In genomic region chr3:99247586-99247985, GRCm38 (mm10) we compare ENCODE assay signal across 25 mouse cellular contexts. TPM values are rescaled to one million over a fixed set of nuclear protein-coding genes. Genes with fewer than 3 reads are reported as not detected.
DNase-seq lines count a peak whose midpoint lies in the region; ATAC-seq lines count a peak whose summit lies in the region.
"Had no signal": no experiment of that assay in that cellular context is flagged by ENCODE, and none has a peak within 500 bp of the region (broad histone marks: within the 10 kb centered on the region; RNA-seq: fewer than 3 reads in every experiment).

No protein-coding gene starts in this region.

- no peaks in the 10 kb centered on the region for H3K4me1 ChIP-seq in hindbrain, embryonic 11.5 days (replicated peaks; ENCODE audit: control insufficient read depth, insufficient read depth, low read length)
- H3K4me1 ChIP-seq in hindbrain, embryonic 13.5 days (replicated peaks), result no peaks in the 10 kb centered on the region
- no peaks in the 10 kb centered on the region for H3K4me1 ChIP-seq in embryonic facial prominence, embryonic 14.5 days (ENCODE audit: control insufficient read depth, insufficient read depth, low read length)
- H3K4me1 ChIP-seq in limb, embryonic 10.5 days, result peaks cover 83% of the 10 kb centered on the region
- H3K4me1 ChIP-seq: forebrain, embryonic 15.5 days; midbrain, embryonic 15.5 days had no signal

- 0 out of 2 replicates have a peak, but pooled peaks have one; percentile 11 for ATAC-seq in hindbrain, embryonic 11.5 days (ENCODE audit: low FRiP score)
- no peak for ATAC-seq in hindbrain, embryonic 13.5 days (ENCODE audit: low FRiP score)
- no peak for ATAC-seq in embryonic facial prominence, embryonic 14.5 days (ENCODE audit: low read depth)
- ATAC-seq: forebrain, embryonic 15.5 days; inflammation-experienced regulatory T-cells, adult 6 months; midbrain, embryonic 15.5 days had no signal

- no peak for DNase-seq in hindbrain, embryonic 11.5 days (ENCODE audit: low spot score)
- no peak for DNase-seq in embryonic facial prominence, embryonic 14.5 days (ENCODE audit: low spot score)
- DNase-seq in limb, embryonic 10.5 days (ENCODE audit: low spot score), result peak; percentile 46
- peak; percentile 1 for DNase-seq in retina, embryonic 14.5 days (ENCODE audit: low spot score)
- no peak for DNase-seq in left cerebral cortex, postnatal 10 days (ENCODE audit: extremely low spot score in 1 of 2, low spot score in 2 of 2)
- no peak for DNase-seq in left cerebral cortex, adult 11 months (ENCODE audit: low spot score)
- no peak for DNase-seq in urinary bladder, adult 18-20 months (ENCODE audit: low spot score in 2 of 2)
- DNase-seq: adrenal gland, adult 8-10 months; cerebellum, adult 11 months; heart, adult 2 months; kidney, adult 9 months; kidney, postnatal 25 days; liver; lung, postnatal 10 days; right cerebral cortex, adult 18-20 months had no signal

- H3K4me2 ChIP-seq in hindbrain, embryonic 11.5 days (replicated peaks; ENCODE audit: low read depth, low read length), result no peak overlapping the region
- no peak overlapping the region for H3K4me2 ChIP-seq in hindbrain, embryonic 13.5 days
- no peak overlapping the region for H3K4me2 ChIP-seq in embryonic facial prominence, embryonic 14.5 days (ENCODE audit: low read depth, low read length)
- H3K4me2 ChIP-seq: forebrain, embryonic 15.5 days; heart, embryonic 15.5 days; midbrain, embryonic 15.5 days had no signal

- intact Hi-C loops in left cerebral cortex, postnatal 10 days (cut with DNase I), result no loop called here

- no peaks in the 10 kb centered on the region for H3K9me3 ChIP-seq in hindbrain, embryonic 11.5 days (ENCODE audit: control insufficient read depth, low read length)
- no peaks in the 10 kb centered on the region for H3K9me3 ChIP-seq in hindbrain, embryonic 13.5 days
- H3K9me3 ChIP-seq in embryonic facial prominence, embryonic 14.5 days (ENCODE audit: control insufficient read depth, low read length), result no peaks in the 10 kb centered on the region
- H3K9me3 ChIP-seq in limb, embryonic 10.5 days (replicated peaks), result no peaks in the 10 kb centered on the region
- H3K9me3 ChIP-seq: forebrain, embryonic 15.5 days; heart, embryonic 15.5 days; midbrain, embryonic 15.5 days had no signal

- no peak overlapping the region for H3K27ac ChIP-seq in hindbrain, embryonic 11.5 days (ENCODE audit: low read depth, low read length)
- no peak overlapping the region for H3K27ac ChIP-seq in hindbrain, embryonic 13.5 days
- H3K27ac ChIP-seq in embryonic facial prominence, embryonic 14.5 days (replicated peaks; ENCODE audit: low read depth, low read length), result peak overlapping the region; percentile 29; the same call in 1 of the 2 replicates
- peak overlapping the region; percentile 99 for H3K27ac ChIP-seq in limb, embryonic 10.5 days
- H3K27ac ChIP-seq: forebrain, embryonic 15.5 days; heart, adult 2 months; heart, embryonic 15.5 days; left cerebral cortex, adult 2 months; midbrain, embryonic 15.5 days had no signal

- no peaks in the 10 kb centered on the region for H3K36me3 ChIP-seq in hindbrain, embryonic 11.5 days (ENCODE audit: control insufficient read depth, insufficient read depth, low read length)
- no peaks in the 10 kb centered on the region for H3K36me3 ChIP-seq in hindbrain, embryonic 13.5 days
- H3K36me3 ChIP-seq in embryonic facial prominence, embryonic 14.5 days (ENCODE audit: control insufficient read depth, insufficient read depth, low read length), result no peaks in the 10 kb centered on the region
- H3K36me3 ChIP-seq in limb, embryonic 10.5 days, result no peaks in the 10 kb centered on the region
- H3K36me3 ChIP-seq: forebrain, embryonic 15.5 days; heart, embryonic 15.5 days; midbrain, embryonic 15.5 days had no signal

- H3K9ac ChIP-seq in hindbrain, embryonic 11.5 days (ENCODE audit: low read depth, low read length), result no peak overlapping the region
- H3K9ac ChIP-seq in hindbrain, embryonic 13.5 days, result no peak overlapping the region
- H3K9ac ChIP-seq in embryonic facial prominence, embryonic 14.5 days (ENCODE audit: low read depth, low read length), result no peak overlapping the region
- H3K9ac ChIP-seq: forebrain, embryonic 15.5 days; heart, embryonic 15.5 days; midbrain, embryonic 15.5 days had no signal

- H3K27me3 ChIP-seq in hindbrain, embryonic 11.5 days (ENCODE audit: control insufficient read depth, insufficient read depth, low read length), result peaks cover 97% of the 10 kb centered on the region
- peaks cover 100% of the 10 kb centered on the region for H3K27me3 ChIP-seq in hindbrain, embryonic 13.5 days
- H3K27me3 ChIP-seq in embryonic facial prominence, embryonic 14.5 days (replicated peaks; ENCODE audit: control insufficient read depth, insufficient read depth, low read length), result peaks cover 100% of the 10 kb centered on the region
- peaks cover 94% of the 10 kb centered on the region for H3K27me3 ChIP-seq in limb, embryonic 10.5 days (ENCODE audit: low read depth, poor library complexity, severe bottlenecking)

- 2% methylated on average over 4 of the region's 4 CpGs for WGBS in hindbrain, embryonic 11.5 days
- WGBS in hindbrain, embryonic 13.5 days, result 3% methylated on average over 4 of the region's 4 CpGs
- 10% methylated on average over 4 of the region's 4 CpGs for WGBS in embryonic facial prominence, embryonic 14.5 days
- 4% methylated on average over 4 of the region's 4 CpGs for WGBS in limb, embryonic 10.5 days

- no peak overlapping the region for H3K4me3 ChIP-seq in hindbrain, embryonic 11.5 days (ENCODE audit: low read depth, low read length)
- no peak overlapping the region for H3K4me3 ChIP-seq in hindbrain, embryonic 13.5 days
- H3K4me3 ChIP-seq in embryonic facial prominence, embryonic 14.5 days (ENCODE audit: low read depth, low read length), result no peak overlapping the region
- H3K4me3 ChIP-seq in limb, embryonic 10.5 days, result peak overlapping the region; percentile 88
- H3K4me3 ChIP-seq: forebrain, embryonic 15.5 days; heart, adult 2 months; heart, embryonic 15.5 days; left cerebral cortex, adult 2 months; megakaryocyte, embryonic 14.5 days; midbrain, embryonic 15.5 days; myocyte had no signal

RNA-seq across cellular contexts. Expression of gene Tbx15, which starts 7.4 kb away (rescaled TPM):
- 4.2 and 4.9 TPM in 2 replicates for polyA plus RNA-seq in hindbrain, embryonic 11.5 days (2014; fragmentation: Nextera tagmentation; extraction: Ambion mirVana)
- 0.57 and 1.1 TPM in 2 replicates for polyA plus RNA-seq in hindbrain, embryonic 13.5 days (2015; fragmentation: Nextera tagmentation; extraction: Ambion mirVana)
- 19.0 and 20.6 TPM in 2 replicates for polyA plus RNA-seq in embryonic facial prominence, embryonic 14.5 days (2014; fragmentation: Nextera tagmentation; extraction: Ambion mirVana)
- polyA plus RNA-seq in limb, embryonic 10.5 days (2016; fragmentation: Nextera tagmentation; extraction: Ambion mirVana), result 25.8 and 41.2 TPM in 2 replicates
- total RNA-seq in left cerebral cortex, postnatal 10 days (2021), result 1 to 10 TPM; 1.3 to 1.6 TPM
- total RNA-seq: hematopoietic stem cell, adult 5-6 weeks had no signal
- polyA plus RNA-seq: inflammation-experienced regulatory T-cells, adult 6 months; small intestine, adult 2 months had no signal

Comparison
In these comparisons a context has a peak if more than half of its experiments do, and no peak if none do; other contexts are left out.
1. DNase-seq: peak in limb, embryonic 10.5 days (single experiment) and retina, embryonic 14.5 days (single experiment); none in hindbrain, embryonic 11.5 days (single experiment), embryonic facial prominence, embryonic 14.5 days (single experiment), left cerebral cortex, postnatal 10 days (0 of 2), left cerebral cortex, adult 11 months (single experiment) and urinary bladder, adult 18-20 months (0 of 2).
2. H3K27ac ChIP-seq: peak in embryonic facial prominence, embryonic 14.5 days (single experiment) and limb, embryonic 10.5 days (single experiment); none in hindbrain, embryonic 11.5 days (single experiment) and hindbrain, embryonic 13.5 days (single experiment).